Mouse (Mus musculus) spleen, adult 2 months (tissue): Measurements from ENCODE around the gene Myo10. TPM values are rescaled to one million over a fixed set of nuclear protein-coding genes. Genes with fewer than 3 reads are reported as not detected.

Experiments
- DNase-seq, 2 experiments: peaks; one replicate each; pipeline versions ENCODE4 v3.0.0 to v3.0.0-alpha.2; 2012 to 2021; ENCODE audit warnings: low spot score in 2 of 2, low read depth in 1 of 2
- H3K27ac ChIP-seq: fragments of 200-500 bp; 2 replicates; pipeline ENCODE4 v1.5.1; 2012; ENCODE audit warnings: low read length, inconsistent platforms; ENCODE audit not compliant: insufficient read depth
- H3K27me3 ChIP-seq: fragments of 200-500 bp; 2 replicates; pipeline ENCODE4 v1.6.1; 2012; ENCODE audit warnings: mild to moderate bottlenecking, moderate library complexity, low read length, inconsistent platforms; ENCODE audit not compliant: control insufficient read depth, insufficient read depth
- H3K36me3 ChIP-seq: fragments of 200-500 bp; 2 replicates; pipeline ENCODE4 v1.6.1; 2012; ENCODE audit warnings: mild to moderate bottlenecking, low read length, inconsistent platforms; ENCODE audit not compliant: control insufficient read depth, insufficient read depth
- H3K4me1 ChIP-seq: fragments of 200-500 bp; 2 replicates; pipeline ENCODE4 v1.6.1; 2011; ENCODE audit warnings: inconsistent platforms; ENCODE audit not compliant: control insufficient read depth, insufficient read depth, insufficient read length
- H3K4me3 ChIP-seq: fragments of 200-500 bp; 2 replicates; pipeline ENCODE4 v1.5.1; 2011; ENCODE audit warnings: mild to moderate bottlenecking, inconsistent platforms; ENCODE audit not compliant: insufficient read depth, insufficient read length; ENCODE audit errors: extremely low read depth
- CTCF ChIP-seq: fragments of 200-500 bp; IDR thresholded peaks from 2 replicates; pipeline ENCODE4 v1.5.1; 2011; ENCODE audit warnings: mild to moderate bottlenecking, inconsistent platforms; ENCODE audit not compliant: insufficient read depth, insufficient read length, insufficient replicate concordance; ENCODE audit errors: extremely low read depth
- POLR2A ChIP-seq: fragments of 200-500 bp; IDR thresholded peaks from 2 replicates; pipeline ENCODE4 v1.6.1; 2011; ENCODE audit warnings: low read depth, low read length, inconsistent platforms
- WGBS: fragments of 180-500 bp; shearing (Covaris S2); methylation state at CpG from one replicate; pipeline ENCODE4 v1.1.7; 2018; 5-methylcytosine and 5-hydroxymethylcytosine counted together
- polyA plus RNA-seq: library from polyadenylated mRNA; depleted of rRNA; stranded (reverse); fragments of >200 nt; gene quantifications from 2 replicates; pipeline ENCODE4 v1.2.3, GENCODE M21; 2012

Myo10 gene
- polyA plus RNA-seq, 1 experiment, result 14.6 TPM

- no peak overlapping the region for H3K4me3 ChIP-seq
- DNase-seq, result no peak
- WGBS, result 88% methylated on average over 11 of the region's 11 CpGs
- no peaks in the 10 kb centered on the region for H3K27me3 ChIP-seq
- H3K4me1 ChIP-seq, result peaks cover 8% of the 10 kb centered on the region; the same call in 1 of the 2 replicates
- TF ChIP-seq CTCF (no peak), POLR2A (no peak)
- no peak overlapping the region for H3K27ac ChIP-seq
- H3K36me3 ChIP-seq, result no peaks in the 10 kb centered on the region
These were observed 10.6 kb downstream of the Myo10 start for GRCm38 (mm10) chr15:25632902-25633301.

DNA sequence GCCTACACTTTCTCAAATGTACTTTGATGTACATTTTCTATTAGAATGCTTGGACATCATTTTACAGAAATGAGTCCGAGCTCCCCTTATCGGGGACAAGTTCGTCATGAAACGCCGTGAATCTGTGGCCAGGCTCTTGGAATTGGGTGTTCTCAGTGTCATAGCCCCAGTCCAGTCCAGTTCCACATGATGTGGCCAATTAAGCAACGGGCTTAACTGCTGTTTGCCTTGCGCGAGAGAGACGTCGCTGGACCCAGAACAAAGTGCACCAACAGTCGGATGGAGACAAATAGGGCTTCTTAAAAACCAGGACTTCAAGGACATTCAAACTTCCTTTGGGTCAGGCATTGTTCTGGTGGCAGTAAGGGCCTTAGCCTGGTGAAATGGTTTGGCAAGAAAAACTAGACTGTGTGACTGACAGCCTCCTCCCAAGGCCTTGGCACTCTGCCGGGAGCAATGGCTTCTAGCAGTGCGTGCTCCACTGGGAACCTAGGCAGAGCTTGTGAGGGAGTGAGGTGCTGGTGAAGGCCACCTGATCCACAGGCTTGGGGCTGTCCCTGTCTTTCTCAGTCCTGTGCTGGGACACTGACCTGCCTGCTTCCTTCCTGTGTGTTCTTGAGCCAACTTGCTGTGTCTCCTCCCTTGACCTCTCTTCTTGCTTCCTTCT is 11.5 kb downstream of the Myo10 start:
- no peak overlapping the region for H3K4me3 ChIP-seq
- WGBS, result 91% methylated on average over 13 of the region's 13 CpGs
- TF ChIP-seq CTCF, result no peak
- TF ChIP-seq POLR2A, result no peak
- H3K36me3 ChIP-seq, result no peaks in the 10 kb centered on the region
- H3K27ac ChIP-seq, result no peak overlapping the region
- peaks cover 8% of the 10 kb centered on the region; the same call in 1 of the 2 replicates for H3K4me1 ChIP-seq
- H3K27me3 ChIP-seq, result no peaks in the 10 kb centered on the region
- no peak for DNase-seq

DNA sequence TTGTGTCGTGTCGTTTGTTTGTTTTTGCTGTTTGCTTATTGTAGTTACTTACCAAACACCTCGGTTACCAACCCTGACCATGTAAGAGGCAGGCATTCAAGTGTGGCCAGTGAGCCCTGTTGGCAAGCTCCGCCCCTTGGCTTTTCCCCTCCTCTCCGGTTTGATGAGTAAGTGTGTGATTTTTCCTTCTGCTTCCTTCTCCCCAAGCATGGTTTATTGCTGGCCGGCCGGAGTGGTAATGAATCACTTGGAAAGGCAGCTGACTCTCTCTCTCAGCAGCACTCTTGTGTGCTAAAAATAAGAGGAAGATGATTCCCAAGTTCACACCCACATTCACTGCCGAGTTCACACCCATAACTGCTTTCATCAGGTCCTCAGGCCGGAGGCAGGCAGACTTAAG is 15.4 kb downstream of the Myo10 start:
- Histone ChIP-seq H3K36me3 (no peaks in the 10 kb centered on the region), H3K4me3 (no peak overlapping the region), H3K27me3 (no peaks in the 10 kb centered on the region), H3K27ac (no peak overlapping the region), H3K4me1 (no peaks in the 10 kb centered on the region)
- TF ChIP-seq POLR2A (no peak), CTCF (no peak)
- 72% methylated on average over 9 of the region's 9 CpGs for WGBS
- DNase-seq, result no peak

GRCm38 (mm10) chr15:25639217-25639616 is 16.9 kb downstream of the Myo10 start:
- Histone ChIP-seq H3K4me1 (no peaks in the 10 kb centered on the region), H3K27ac (no peak overlapping the region), H3K4me3 (no peak overlapping the region), H3K36me3 (no peaks in the 10 kb centered on the region), H3K27me3 (no peaks in the 10 kb centered on the region)
- WGBS, result 93% methylated on average over 5 of the region's 5 CpGs
- no peak for DNase-seq
- TF ChIP-seq POLR2A, result no peak
- no peak for TF ChIP-seq CTCF

- Histone ChIP-seq H3K27me3 (no peaks in the 10 kb centered on the region), H3K27ac (no peak overlapping the region), H3K4me1 (no peaks in the 10 kb centered on the region; the same call in 1 of the 2 replicates), H3K4me3 (no peak overlapping the region), H3K36me3 (no peaks in the 10 kb centered on the region)
- 88% methylated on average over 12 of the region's 12 CpGs for WGBS
- TF ChIP-seq POLR2A, result no peak
- no peak for DNase-seq
These were observed 18.8 kb downstream of the Myo10 start for GRCm38 (mm10) chr15:25640840-25641752.

DNA sequence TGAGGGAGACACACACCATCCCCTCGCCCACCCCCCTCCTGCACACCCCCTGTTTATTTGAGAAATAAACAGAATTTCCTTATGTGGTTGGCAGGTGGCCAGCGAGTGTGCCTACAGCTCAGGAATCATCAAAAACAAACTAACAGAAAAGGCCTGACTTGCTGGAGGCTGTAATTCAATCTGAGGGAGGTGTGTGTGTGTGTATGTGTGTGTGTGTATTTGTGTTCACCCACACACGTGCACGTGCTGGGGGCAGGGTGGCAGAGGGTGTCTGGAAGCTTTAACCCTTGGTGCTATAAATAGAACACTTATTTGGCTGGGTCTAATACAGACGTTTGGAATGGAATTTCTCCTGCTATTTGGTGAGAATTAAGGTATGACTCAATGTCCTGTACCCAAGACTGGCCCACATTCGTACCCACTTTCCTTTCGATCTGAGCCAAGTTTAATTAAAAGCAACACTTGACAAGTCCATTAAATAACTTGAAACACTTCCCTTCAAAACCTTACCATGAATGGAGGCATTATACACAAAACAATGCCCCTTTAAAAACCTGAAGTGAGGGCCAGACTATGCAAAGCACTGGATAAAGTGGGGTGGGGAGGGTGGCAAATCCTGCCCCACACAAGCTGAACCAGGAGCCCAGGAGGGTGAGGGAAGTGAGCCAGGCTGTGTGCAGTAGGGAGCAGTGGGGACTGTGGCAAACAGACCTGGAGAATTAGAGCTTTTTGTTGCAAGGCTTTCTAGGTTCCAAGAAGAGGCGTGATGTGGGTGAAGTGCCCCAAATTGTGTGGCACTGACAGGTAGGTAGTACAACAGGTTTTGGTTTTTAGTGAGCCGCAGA is 20.1 kb downstream of the Myo10 start:
- H3K36me3 ChIP-seq, result no peaks in the 10 kb centered on the region
- no peak overlapping the region for H3K4me3 ChIP-seq
- 57% methylated on average over 9 of the region's 9 CpGs for WGBS
- no peak overlapping the region for H3K27ac ChIP-seq
- no peak for DNase-seq
- H3K27me3 ChIP-seq, result no peaks in the 10 kb centered on the region
- no peaks in the 10 kb centered on the region; the same call in 1 of the 2 replicates for H3K4me1 ChIP-seq
- TF ChIP-seq POLR2A (no peak), CTCF (no peak)
